Mouse (Mus musculus): ENCODE data around the gene Pnpla8. TPM values are rescaled to one million over a fixed set of nuclear protein-coding genes. Genes with fewer than 3 reads are reported as not detected.
"Not testable (repeated sequence)": the region's sequence is repeated elsewhere in the genome, so short reads cannot be mapped to it uniquely, and the experiment has no call there.

Gene Pnpla8
- 100 to 1,000 TPM; 110 to 119 TPM for total RNA-seq (2021)
- long read RNA-seq, experiment 1, full-length matches to known transcripts, result 145 of 171 reads
- long read RNA-seq, experiment 1, partial matches to known transcripts, result 11 of 171 reads
- long read RNA-seq, experiment 1, other reads (novel, unspliced or antisense), result 15 of 171 reads
- long read RNA-seq, experiment 2, full-length matches to known transcripts, result 131 of 159 reads
- long read RNA-seq, experiment 2, partial matches to known transcripts, result 7 of 159 reads
- long read RNA-seq, experiment 2, other reads (novel, unspliced or antisense), result 21 of 159 reads

DNA sequence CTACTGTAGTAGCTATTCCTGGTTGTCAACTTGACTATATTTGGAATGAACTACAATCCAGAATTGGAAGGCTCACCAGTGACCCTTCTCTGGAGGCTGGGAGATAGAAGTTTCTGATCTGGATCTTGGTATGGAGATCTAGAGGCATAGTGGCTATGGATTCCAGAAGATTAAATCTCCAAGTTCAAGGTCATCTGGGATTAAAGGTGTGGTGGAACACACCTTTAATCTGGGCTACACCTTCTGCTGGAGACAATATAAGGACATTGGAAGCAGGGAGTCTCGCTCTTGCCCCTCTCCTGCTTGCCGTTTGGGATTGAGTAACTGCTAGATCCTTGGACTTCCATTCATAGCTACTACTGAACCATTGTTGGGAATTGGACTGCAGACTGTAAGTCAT lies at the start of gene Pnpla8:
Pnpla8 (plus strand) TSS at position 301 of the 400 bp plus-strand sequence.
- DNase-seq; intact Hi-C loops (cut with DNase I): not testable (repeated sequence)

DNA sequence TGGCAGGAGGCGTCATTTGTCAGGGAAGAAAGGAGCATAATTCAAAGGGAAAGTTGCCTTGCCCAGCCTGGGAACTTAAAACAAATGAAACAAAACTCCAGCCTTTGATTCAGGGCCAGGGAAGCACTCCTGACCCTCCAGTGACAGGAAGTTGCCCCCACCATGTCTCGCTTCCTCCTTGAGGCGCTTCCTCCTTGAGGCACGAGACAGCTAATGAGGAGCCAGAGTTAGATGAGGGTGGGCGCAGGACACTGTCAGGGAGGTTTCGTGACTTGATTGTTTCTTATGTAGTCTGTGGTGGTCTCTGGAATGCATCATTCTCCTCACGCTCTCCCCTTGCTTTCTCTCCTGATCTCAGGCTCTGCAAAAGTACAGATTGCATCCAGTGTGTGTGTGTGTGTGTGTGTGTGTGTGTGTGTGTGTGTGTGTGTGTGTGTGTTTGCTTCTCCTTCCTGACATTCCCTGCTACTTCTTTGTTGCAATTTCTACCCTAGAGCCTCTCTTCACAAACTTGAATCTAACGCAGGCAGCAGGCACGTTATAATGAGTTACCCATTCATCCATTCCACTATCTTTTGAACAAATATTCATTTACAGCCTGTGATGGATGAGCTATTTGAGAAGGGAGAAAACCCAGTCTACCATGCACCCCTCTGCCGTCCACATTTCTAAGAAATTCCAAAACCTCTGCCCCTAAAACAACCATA lies 44.7 kb upstream of the Pnpla8 start:
- intact Hi-C loops (cut with DNase I), result no loop called here
- no peak for DNase-seq

DNA sequence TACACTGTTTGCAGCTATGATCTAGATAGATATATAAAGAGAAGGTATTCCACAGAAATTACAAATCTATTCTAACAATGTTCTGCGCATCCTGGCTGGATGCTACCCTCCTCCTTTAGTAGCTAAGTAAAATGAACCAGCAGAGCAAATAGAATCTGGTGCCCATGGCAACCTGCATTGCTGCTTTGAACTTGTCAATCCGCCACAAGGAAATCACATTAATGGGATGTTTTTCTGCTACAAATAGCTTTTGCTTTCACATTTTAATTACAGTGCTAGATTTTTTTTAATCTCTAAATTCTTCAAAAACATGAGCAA lies 44.2 kb upstream of the Pnpla8 start:
- intact Hi-C loops (cut with DNase I), result no loop called here
- DNase-seq, result no peak

DNA sequence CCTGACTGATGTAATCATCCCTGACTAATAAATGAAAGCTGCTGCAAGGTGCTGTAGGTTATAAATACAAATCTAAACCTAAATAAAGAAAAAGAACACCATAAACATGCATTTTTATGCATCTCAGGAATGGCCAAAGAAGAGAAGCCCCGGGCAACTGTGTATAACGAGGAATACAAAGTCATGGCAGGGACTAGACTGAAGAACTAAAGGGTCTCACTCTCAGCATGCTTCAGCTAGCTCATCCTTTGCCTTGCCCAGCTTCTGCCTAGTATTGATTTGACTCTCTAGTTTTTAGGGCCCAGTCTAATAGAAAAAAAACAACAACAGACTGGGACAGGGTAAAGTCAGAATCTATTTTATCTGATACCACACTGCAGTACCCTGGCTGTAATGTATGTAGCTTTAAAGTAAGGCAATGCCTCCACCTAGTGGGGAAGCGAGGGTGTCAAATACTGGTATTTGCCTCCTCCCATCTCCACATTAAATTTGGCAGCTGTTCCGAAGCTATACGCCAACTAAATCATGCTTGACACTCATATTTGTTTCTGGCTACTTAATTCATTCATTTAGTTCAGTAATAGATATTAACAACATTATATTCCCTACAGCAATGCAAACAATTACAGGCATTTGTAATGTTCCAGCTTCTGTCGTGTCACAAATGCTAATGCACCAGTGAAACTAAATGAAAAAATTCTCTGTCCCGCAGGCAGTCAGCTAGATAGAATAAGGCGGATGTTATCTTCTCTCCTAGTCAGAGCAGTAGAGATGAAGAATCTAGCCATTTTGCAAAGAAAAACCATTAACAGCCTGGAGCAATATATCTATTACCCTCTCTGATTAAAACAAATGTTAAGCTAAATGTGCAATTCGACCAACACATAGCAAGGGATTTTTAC lies 39.8 kb upstream of the Pnpla8 start:
- DNase-seq, result peak in 1 of 2 experiments; percentile 19
- intact Hi-C loops (cut with DNase I), result no loop called here

DNA sequence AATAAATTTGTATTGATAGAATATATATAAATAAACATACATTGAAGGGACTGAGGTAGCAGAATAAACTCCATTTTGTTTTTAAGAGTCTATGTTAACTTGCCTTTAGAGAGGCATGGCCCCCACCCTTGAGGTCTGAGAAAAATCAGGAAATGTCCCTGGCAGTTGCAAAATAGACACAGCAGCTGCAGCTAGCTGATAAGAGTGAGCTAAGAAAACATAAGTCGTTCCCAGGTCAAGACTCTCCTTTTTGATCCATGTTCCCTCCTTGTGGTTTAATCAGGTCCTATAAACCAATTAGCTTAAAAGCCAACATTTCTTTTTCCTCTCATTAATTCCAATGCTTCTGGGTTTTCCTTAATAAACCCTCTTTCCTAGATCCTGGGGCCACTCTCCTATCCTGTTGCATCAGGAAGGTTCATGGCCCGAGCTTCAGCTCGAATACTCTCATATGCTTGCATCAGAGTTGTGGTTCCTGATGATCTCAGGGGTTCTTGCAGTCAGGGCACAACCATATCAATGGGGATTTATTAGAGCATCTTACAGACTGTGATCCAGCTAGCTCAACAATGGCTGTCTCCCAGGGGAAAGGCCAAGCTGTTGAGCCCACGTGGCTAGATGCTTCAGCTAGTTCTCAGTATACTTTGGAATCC lies 23.2 kb upstream of the Pnpla8 start:
- intact Hi-C loops (cut with DNase I), result no loop called here
- no peak for DNase-seq

DNA sequence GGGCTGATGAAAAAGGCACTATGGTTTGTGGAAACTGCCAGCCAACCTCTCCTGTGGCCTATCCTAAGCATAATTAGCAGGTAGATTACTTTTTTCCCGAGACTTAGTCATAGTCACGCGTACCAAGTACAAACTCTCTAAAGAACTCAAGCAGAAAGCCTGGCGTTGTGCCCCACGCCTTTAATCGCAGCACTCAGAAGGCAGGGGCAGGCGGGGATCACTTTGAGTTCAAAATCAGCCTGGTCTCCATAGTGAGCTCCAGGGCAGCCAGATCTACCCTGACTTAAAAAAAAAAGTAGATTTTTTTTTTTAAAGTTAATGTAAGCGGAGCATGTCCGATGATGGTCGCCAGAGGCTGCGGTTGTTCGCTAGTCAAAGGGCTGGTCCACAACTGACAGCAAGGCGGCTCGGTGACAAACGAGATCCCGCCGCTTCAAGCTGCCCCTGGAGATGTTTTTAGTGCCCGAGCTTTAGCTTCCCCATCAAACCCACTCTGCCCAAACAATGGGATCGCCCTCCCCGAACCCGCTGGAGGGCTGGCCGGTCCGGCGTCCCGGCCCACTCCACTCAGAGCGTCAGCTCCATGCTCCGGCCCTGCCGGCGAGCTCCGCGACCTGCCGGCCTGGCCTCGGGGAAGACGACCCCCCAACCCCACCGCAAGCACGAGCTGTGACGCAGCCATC lies 11.9 kb upstream of the Pnpla8 start:
- DNase-seq, result peak; percentile 38 to 54
- intact Hi-C loops (cut with DNase I), result no loop called here

DNA sequence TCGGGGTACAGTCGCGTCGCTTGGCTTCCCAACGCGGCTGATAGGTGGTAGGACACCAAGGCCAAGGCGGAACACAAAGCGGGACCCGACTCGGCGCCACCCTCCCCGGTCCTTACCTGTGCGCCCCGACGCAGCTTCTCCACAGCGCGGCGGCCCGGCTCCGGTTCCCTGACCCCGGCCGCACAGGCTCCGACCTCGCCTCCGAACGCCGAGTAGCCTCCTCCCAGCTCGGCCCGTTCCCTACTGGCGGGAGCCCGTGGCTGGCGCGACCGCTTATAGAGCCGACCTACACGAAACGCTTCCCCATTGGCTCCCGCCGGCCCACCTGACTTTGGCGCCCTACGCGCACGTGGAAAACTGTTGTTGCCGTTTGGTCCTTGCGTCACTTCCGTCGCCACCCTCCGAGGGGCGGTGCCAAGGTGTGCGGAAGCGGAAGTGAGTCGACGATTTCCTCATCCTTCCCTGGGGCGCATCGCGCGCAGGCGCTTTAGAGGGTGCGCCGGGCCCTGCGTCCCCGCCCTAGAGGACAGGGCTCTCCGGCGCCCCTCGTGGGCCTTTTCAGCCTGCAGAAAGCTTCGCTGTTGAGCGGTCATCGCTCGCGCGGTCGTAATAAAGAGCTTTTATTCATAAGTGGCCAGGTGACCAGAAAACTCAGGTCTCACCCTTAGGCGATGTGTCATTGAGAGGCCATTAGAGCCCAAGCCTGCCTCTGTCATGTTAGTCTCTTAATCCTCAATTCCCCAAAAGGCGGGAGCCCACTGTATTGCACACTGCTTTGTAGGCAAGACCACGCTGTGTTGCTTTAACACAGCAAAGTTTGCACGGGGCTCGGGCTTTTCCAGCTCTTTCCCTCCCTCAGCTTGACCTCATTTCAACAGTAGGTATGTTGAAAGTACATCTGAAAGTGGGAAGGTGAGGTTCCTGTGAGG lies 11.1 kb upstream of the Pnpla8 start, which contains the start of gene Dnajb9:
Dnajb9 (minus strand) TSS at position 503 of the 929 bp plus-strand sequence.
- intact Hi-C loops (cut with DNase I), result no loop called here

DNA sequence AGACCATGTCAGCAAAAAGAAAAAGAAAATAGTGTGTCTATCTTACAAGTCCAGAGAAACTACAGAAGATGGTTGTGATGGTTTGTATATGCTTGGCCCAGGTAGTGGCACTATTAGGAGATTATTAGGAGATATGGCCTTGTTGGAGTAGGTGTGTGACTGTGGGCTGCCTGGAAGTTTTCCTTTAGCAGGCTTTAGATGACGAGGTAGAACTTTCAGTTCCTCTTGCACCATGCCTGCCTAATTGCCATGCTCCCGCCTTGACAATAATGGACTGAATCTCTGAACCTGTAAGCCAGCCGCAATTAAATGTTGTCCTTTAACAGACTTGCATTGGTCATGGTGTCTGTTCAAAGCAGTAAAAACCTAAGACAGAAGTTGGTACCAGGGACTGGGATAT lies 9.6 kb upstream of the Pnpla8 start:
- intact Hi-C loops (cut with DNase I), result no loop called here
- no peak for DNase-seq

More for the DNA sequence above, 11.1 kb upstream of the Pnpla8 start, which contains the start of gene Dnajb9:
- peak; percentile 99 to 100 for DNase-seq

DNA sequence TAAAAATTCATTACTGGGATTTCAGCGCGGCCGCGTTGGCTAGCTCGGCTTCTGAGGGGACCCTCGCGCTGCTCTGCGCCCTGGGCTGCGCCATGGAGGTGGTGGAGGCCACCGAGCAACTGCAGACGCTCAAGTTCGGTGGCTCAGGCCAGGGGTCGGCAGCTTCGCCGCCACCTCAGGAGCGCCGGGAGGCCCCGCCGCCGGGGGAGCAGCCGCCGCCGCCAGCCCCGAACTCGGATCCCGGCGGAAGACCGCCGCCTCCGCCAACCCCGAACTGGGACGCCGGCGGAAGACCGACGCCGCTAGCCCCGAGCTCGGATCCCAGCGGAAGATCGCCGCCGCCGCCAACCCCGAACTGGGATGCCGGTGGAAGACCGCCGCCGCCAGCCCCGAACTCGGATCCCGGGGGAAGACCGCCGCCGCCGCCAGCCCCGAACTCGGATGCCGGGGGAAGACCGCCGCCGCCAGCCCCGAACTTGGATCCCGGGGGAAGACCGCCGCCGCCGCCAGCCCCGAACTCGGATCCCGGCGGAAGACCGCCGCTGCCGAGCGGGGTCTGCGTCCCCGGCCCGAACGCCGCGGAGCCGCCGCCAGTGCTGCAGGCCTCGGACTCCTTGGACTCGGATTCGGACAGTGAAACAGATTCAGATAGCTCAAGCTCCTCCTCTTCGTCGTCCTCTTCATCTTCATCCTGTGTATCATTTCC lies 634 bp downstream of the Pnpla8 start:
- intact Hi-C loops (cut with DNase I), result no loop called here
- DNase-seq, result peak; percentile 42 to 53

DNA sequence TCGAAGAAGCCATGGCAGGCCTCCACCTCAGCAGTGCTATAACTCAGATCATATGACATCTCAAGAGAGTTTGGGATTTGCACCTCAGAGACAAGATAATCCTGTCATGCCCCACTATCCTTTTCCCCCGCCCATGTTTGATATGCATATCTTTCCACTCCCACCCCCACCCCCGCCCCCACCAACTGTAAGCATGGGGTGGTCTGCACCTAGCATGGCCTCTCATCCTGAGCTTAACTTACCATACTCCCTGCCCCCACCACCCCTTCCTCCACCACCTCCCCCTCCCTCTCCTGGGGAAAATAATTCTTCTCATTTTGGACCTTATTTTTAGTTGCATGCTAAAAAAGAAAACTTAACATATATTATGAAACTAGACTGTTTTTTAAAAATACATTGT lies 1.9 kb downstream of the Pnpla8 start:
- DNase-seq, result no peak
- intact Hi-C loops (cut with DNase I), result no loop called here

DNA sequence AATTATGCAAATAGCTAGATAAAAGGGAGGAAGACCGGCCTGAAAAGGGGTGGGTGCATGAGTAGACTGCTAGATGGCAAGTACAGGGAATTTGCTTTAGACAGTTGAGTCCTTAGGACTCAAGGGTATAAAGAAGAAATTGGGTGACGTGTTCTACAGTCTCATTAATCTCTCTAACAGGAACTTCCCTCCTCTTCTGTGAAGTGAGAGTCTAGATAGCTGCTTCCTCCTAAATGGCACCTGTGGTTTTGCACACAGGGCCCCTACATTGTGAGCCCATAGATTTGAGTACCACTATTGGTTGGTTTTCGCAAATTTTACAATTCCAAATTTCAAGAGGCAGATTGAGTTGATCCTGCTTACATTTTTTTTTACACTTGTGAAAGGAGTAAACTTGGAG lies 3.5 kb downstream of the Pnpla8 start:
- no peak for DNase-seq
- intact Hi-C loops (cut with DNase I), result no loop called here

DNA sequence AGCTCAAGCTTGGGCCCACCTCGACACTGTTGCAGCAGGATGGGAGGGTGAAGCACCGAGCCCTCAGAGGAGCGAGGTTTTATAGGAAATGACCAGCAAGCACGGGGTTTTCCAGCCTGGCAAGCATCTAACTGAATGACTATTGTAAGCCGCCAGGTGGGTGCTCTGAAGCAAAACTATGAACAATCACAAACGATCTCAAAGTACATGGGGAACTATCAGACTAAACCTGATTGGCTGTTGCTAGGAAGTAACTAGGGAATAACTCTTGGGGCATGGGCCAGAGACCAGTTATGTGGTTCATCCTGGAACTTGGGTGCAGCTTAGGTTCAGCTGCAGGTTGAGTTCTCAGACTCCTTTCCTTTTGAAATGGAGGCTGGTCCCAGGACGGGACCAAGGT lies 19.9 kb downstream of the Pnpla8 start:
- intact Hi-C loops (cut with DNase I), result no loop called here
- DNase-seq, result no peak

DNA sequence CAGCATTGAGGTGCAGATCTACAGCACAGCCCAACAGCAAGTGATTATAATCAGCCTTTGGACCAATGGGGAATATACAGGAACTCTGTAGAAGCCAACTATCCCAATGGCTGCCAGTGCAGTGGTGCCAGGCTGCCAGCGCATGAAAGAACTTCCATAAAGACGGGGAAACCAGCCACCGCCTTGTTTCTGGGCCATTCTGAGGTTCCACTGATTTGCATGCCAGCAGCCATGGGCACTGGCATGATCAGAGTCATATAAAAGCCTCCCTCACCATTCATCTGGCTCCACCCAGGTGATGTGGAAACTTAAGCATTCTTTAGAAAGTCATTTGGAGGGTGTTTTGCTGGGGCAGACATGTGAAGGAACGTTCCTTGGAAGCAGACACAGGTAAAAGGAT lies 21.2 kb downstream of the Pnpla8 start:
- no peak for DNase-seq
- intact Hi-C loops (cut with DNase I), result no loop called here

DNA sequence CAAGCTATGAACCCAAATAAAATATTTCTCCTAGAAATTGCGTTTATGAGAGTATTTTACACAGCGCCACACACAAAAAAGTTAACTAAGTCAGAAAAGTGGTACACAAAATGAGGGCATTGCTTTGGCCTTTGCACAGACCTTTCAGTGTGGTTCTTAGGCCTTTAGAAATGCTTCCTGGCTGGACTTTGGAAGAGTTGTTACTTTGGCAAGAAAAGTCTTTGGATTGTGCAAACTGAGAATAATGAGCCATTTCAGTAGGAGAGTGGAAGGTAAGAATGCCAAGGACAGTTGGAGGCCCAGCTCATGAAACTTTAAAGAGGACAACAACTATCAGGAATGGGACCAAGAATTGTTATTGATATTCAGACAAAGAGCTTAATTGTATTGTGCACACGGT lies 24.6 kb downstream of the Pnpla8 start:
- intact Hi-C loops (cut with DNase I), result no loop called here
- DNase-seq, result no peak

DNA sequence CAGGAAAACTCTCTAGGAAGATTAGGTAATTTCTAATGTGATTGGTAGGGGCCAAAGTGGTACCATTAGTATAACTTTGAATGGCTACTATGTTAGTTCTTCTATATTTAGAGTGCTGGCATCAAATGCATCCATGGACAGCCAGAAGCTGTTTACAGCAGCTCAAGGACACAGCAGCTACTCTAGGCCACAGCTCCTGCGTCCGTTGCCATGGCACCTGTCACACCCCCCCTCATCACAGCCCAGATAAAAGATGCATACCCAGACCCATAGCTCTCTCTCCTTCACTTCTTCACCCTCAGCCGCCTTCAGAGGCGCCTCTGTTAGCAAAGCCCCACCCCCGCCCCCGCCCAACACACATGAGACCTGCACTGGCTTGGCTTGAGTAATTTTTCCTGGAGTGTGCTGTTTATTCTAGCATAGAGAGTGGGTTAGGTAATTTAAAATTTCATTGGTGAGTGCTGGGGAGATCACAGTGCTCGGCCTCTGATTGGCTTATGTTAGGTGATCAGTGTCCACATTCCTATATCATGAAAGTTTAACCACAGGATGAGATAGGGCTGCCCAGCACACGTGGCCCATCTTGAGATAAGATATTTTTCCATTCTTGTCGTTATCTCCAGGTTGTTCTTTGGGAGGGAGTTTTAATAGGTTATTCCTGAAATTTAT lies 27.3 kb downstream of the Pnpla8 start:
- intact Hi-C loops (cut with DNase I), result no loop called here
- peak in 1 of 2 experiments; percentile 9 for DNase-seq

DNA sequence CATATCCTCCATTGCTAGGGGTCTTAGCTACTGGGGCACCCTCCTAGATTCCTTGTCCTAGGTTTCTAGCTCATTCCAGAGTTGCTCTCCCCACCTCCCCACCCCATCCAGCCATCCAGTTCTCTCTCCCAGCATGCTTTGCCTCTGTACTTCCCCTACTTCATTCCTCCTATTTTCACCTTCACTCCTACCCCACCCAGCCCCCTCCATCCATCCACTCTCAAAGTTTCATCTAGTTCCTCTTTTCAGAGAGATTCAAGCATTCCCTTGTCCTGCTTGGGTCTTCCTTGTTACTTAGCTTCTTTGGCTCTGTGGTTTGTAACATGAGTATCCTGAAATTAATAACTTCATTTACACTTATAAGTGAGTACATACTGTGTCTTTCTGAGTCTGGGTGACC lies 41.4 kb downstream of the Pnpla8 start:
- DNase-seq, result no peak
- intact Hi-C loops (cut with DNase I), result no loop called here

DNA sequence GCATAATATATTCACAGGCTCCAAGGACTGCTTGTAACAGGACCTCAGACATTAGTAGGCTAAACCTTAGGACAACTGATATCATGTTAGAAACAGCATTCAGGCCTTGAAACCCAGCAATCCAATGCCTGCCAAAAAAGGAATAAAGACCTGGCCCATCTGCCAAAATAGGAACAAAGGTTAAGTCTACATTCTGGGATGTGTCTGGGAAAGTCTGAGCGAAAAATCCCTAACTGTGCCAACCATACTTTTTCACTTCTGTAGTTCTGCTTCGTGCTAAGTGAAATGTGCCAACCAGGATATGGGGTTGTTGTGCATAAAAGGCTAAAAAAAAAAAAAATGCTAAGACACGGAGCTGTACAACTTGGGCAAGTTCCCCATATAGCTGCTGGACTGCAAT lies 44.5 kb downstream of the Pnpla8 start:
- no peak for DNase-seq
- intact Hi-C loops (cut with DNase I), result no loop called here

DNA sequence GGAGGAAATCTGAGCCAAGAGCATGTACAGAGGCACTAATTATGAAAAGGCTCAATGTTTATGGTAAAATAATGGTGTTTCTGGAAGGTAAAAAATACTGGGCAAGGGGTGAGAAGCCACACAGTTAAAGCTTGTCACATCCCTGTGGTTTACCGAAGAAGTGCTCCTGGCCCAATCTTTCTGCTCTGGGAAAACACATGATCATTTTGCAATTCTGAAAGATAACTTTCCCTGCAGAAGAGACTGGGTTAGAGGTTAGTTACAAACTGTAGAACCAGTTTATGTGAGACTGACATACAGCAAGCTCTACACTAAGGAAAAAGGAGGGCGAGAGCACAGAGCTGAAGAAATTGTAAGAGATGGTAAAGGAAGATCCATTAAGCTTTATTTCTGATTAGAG lies 46.0 kb downstream of the Pnpla8 start:
- intact Hi-C loops (cut with DNase I), result no loop called here

More for the DNA sequence above, 46.0 kb downstream of the Pnpla8 start:
- DNase-seq, result no peak
